ENCODE assay signal across 17 mouse cellular contexts in the genomic region with DNA sequence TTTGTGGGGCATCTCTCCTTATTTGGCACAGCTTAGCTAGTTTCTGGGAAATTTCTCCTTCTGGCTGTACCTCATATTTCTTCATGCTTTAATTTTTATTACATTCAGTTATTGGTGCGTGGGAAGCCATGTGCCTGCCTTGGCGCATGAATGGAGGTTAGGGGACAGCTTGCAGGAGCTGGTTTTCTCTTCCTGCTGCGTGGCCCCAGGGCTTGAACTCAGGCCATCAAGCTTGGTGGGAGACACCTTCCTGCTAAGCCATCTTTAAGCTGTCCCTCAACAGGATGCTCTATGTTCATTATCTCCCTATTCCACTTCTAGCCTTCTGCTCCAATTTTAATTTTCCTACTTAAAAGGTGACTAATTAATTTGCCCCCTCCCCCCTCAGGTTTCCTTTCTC.
"Had no signal": no experiment of that assay in that cellular context is flagged by ENCODE, and none has a peak within 500 bp of the region (broad histone marks: within the 10 kb centered on the region; RNA-seq: fewer than 3 reads in every experiment).

No protein-coding gene starts in this region.

- H3K4me3 ChIP-seq: left cerebral cortex, adult 2 months; limb, embryonic 10.5 days; limb, embryonic 13.5 days; liver, embryonic 12.5 days; liver, embryonic 15.5 days; lung, embryonic 15.5 days had no signal

- H3K9me3 ChIP-seq: limb, embryonic 10.5 days; limb, embryonic 13.5 days; liver, embryonic 12.5 days; liver, embryonic 15.5 days; lung, embryonic 15.5 days had no signal

- H3K9ac ChIP-seq: limb, embryonic 13.5 days; liver, embryonic 12.5 days; liver, embryonic 15.5 days; lung, embryonic 15.5 days had no signal

- ATAC-seq: liver, embryonic 12.5 days had no signal

- H3K4me2 ChIP-seq: limb, embryonic 13.5 days; liver, embryonic 12.5 days; liver, embryonic 15.5 days; lung, embryonic 15.5 days; midbrain, embryonic 11.5 days had no signal

- H3K36me3 ChIP-seq: limb, embryonic 10.5 days; limb, embryonic 13.5 days; liver, embryonic 12.5 days; liver, embryonic 15.5 days; lung, embryonic 15.5 days had no signal

- H3K27ac ChIP-seq: kidney, postnatal 0 days; left cerebral cortex, adult 2 months; limb, embryonic 10.5 days; limb, embryonic 13.5 days; liver, embryonic 12.5 days; liver, embryonic 15.5 days; lung, embryonic 15.5 days had no signal

- DNase-seq: kidney, adult 2 months; kidney, postnatal 25 days; layer of hippocampus, postnatal 36 days; liver; lung, adult 18-20 months; lung, postnatal 10 days; lung, postnatal 36 days; midbrain, embryonic 14.5 days; thymus, postnatal 25 days had no signal
